Mouse (Mus musculus) lung, embryonic 14.5 days (tissue): ENCODE results near the gene Fcor. TPM values are rescaled to one million over a fixed set of nuclear protein-coding genes. Genes with fewer than 3 reads are reported as not detected.

ENCODE experiments used
- ATAC-seq: fragments of 200-750 bp; cut with Nextera tagmentation; 2 replicates; pipeline ENCODE4 v1.8.0; 2017; ENCODE audit warnings: mild to moderate bottlenecking, moderate TSS enrichment, moderate library complexity; ENCODE audit not compliant: insufficient read depth
- DNase-seq: peaks from one replicate; pipeline ENCODE4 v3.0.0-alpha.2; 2015
- H3K27ac ChIP-seq: fragments of 300-500 bp; sonication (generic); 2 replicates; pipeline ENCODE4 v1.5.1; 2014; ENCODE audit warnings: low read depth, mild to moderate bottlenecking, moderate library complexity
- H3K27me3 ChIP-seq: fragments of 300-500 bp; sonication (generic); 2 replicates; pipeline ENCODE4 v1.6.1; 2014; ENCODE audit warnings: low read length, control low read depth; ENCODE audit not compliant: insufficient read depth
- H3K36me3 ChIP-seq: fragments of 300-500 bp; sonication (generic); 2 replicates; pipeline ENCODE4 v1.6.1; 2014; ENCODE audit warnings: control low read depth; ENCODE audit not compliant: insufficient read depth
- H3K4me1 ChIP-seq: fragments of 300-500 bp; sonication (generic); 2 replicates; pipeline ENCODE4 v1.6.1; 2014; ENCODE audit warnings: antibody characterized with exemption, control low read depth; ENCODE audit not compliant: insufficient read depth
- H3K4me2 ChIP-seq: fragments of 300-500 bp; sonication (generic); 2 replicates; pipeline ENCODE4 v1.6.1; 2014; ENCODE audit warnings: mild to moderate bottlenecking
- H3K4me3 ChIP-seq: fragments of 300-500 bp; sonication (generic); 2 replicates; pipeline ENCODE4 v1.5.1; 2014; ENCODE audit warnings: low read depth, low read length
- H3K9ac ChIP-seq: fragments of 300-500 bp; sonication (generic); 2 replicates; pipeline ENCODE4 v1.6.1; 2014
- H3K9me3 ChIP-seq: fragments of 300-500 bp; sonication (generic); 2 replicates; pipeline ENCODE4 v1.6.1; 2016; ENCODE audit warnings: low read depth, low read length, control low read depth
- CTCF ChIP-seq: IDR thresholded peaks from 2 replicates; pipeline ENCODE4 v1.5.1; 2016; ENCODE audit warnings: antibody characterized with exemption, low read depth
- WGBS: fragments of 180-500 bp; shearing (Covaris S2); extraction: QIAGEN DNeasy Blood & Tissue Kit; methylation state at CpG from one replicate; pipeline ENCODE4 v1.1.7; 2014; 5-methylcytosine and 5-hydroxymethylcytosine counted together
- polyA plus RNA-seq: library from polyadenylated mRNA; unstranded; fragments of >200 nt; fragmentation: Nextera tagmentation; extraction: Ambion mirVana; gene quantifications from 2 replicates; pipeline ENCODE4 v1.2.1, GENCODE M21; 2014

The Fcor gene
- polyA plus RNA-seq, 1 experiment from 2014 or later: 11.9 TPM

- Histone ChIP-seq H3K9ac (peak within 1 kb of the TSS; percentile 73), H3K4me3 (peak within 1 kb of the TSS; percentile 87), H3K4me1 (peaks cover 3% of the 10 kb centered on the region; the same call in 1 of the 2 replicates), H3K9me3 (no peaks in the 10 kb centered on the region), H3K4me2 (peak within 1 kb of the TSS; percentile 88), H3K27me3 (no peaks in the 10 kb centered on the region), H3K27ac (no peak within 1 kb of the TSS), H3K36me3 (peaks cover 20% of the 10 kb centered on the region)
- peak; percentile 100 for DNase-seq
- whole genome bisulfite sequencing: under 1% methylated on average over 37 of the region's 37 CpGs
- ATAC-seq: peak; percentile 99
- no peak for TF ChIP-seq CTCF
Observed at GRCm38 (mm10) chr8:3621199-3621970, 50.8 kb downstream of the Fcor start, which contains the start of the genes Xab2 and Pet100. Gene Xab2 (minus strand): TSS chr8:3621316. Gene Pet100 (plus strand): TSS chr8:3621548.

Other genes with a start within 250 kb of the Fcor start
- gene Pex11g, start 204.7 kb downstream of the Fcor start, polyA plus RNA-seq: 3.9 and 4.4 TPM in 2 replicates
- gene Tex45, start 201.5 kb downstream of the Fcor start, polyA plus RNA-seq: not detected in 2 replicates
- gene Zfp358, start 179.2 kb downstream of the Fcor start, polyA plus RNA-seq: 19.9 and 21.7 TPM in 2 replicates
- gene Mcoln1, start 171.9 kb downstream of the Fcor start, polyA plus RNA-seq: 38.3 and 39.9 TPM in 2 replicates
- gene Pnpla6, start 157.0 kb downstream of the Fcor start, polyA plus RNA-seq: 17.5 and 19.1 TPM in 2 replicates
- 0.72 and 0.91 TPM in 2 replicates for gene C330021F23Rik, start 104.4 kb downstream of the Fcor start, polyA plus RNA-seq
- 6.8 and 7.5 TPM in 2 replicates for gene Camsap3, start 85.1 kb downstream of the Fcor start, polyA plus RNA-seq
- 55.6 and 55.9 TPM in 2 replicates for gene Xab2, start 51.0 kb downstream of the Fcor start, polyA plus RNA-seq
- 79.4 and 92.1 TPM in 2 replicates for gene Pet100, start 50.8 kb downstream of the Fcor start, polyA plus RNA-seq
- gene Pcp2, start 46.8 kb downstream of the Fcor start, polyA plus RNA-seq: not detected in 2 replicates
- 61.4 and 64.0 TPM in 2 replicates for gene Stxbp2, start 41.4 kb downstream of the Fcor start, polyA plus RNA-seq
- gene Retn, start 16.6 kb downstream of the Fcor start, polyA plus RNA-seq: 0.20 TPM in 1 of 2 replicates, not detected in the other
- 0.79 and 0.87 TPM in 2 replicates for gene Mcemp1, start 6.6 kb downstream of the Fcor start, polyA plus RNA-seq
- 29.7 and 31.0 TPM in 2 replicates for gene Trappc5, start 3.9 kb upstream of the Fcor start, polyA plus RNA-seq
- 0.18 and 0.32 TPM in 2 replicates for gene Fcer2a, start 21.8 kb upstream of the Fcor start, polyA plus RNA-seq
- 0.66 TPM in 1 of 2 replicates, not detected in the other for gene Clec4g, start 48.3 kb upstream of the Fcor start, polyA plus RNA-seq
- 0.38 TPM in 2 replicates for gene Cd209a, start 76.6 kb upstream of the Fcor start, polyA plus RNA-seq
- not detected in 2 replicates for gene Cd209e, start 181.9 kb upstream of the Fcor start, polyA plus RNA-seq
- gene Cd209d, start 206.2 kb upstream of the Fcor start, polyA plus RNA-seq: not detected in 2 replicates